Mouse (Mus musculus): ENCODE data around the gene Eme2. TPM values are rescaled to one million over a fixed set of nuclear protein-coding genes. Genes with fewer than 3 reads are reported as not detected.

Eme2 gene
- 10 to 100 TPM; 10.0 to 12.7 TPM for polyA plus RNA-seq (2012; fragmentation: generic; extraction: Trizol)

DNA sequence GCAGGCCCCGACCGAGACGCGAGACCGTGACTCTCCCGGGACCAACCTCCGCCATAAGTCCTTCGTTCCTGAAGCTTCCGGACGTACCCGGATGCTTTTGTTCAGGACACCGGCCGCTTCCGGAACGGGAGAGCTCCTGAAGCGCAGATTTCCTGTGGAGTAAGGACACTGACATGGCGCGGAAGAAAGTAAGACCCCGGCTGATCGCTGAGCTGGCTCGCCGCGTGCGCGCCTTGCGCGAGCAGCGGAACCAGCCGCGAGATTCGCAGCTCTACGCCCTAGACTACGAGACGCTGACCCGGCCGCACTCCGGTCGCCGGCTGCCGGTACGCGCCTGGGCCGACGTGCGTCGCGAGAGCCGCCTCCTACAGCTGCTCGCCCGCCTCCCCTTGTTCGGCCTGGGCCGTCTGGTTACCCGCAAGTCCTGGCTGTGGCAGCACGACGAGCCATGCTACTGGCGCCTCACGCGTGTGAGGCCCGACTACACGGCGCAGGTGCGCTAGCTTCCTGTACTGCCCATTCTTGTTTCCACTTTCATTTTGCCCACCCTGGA is at the start of gene Eme2, which contains the start of gene Mrps34:
Eme2 (minus strand) TSS at position 93 of the 553 bp plus-strand sequence.
Mrps34 (plus strand) TSS at position 122 of the 553 bp plus-strand sequence.

GRCm38 (mm10) chr17:24936259-24937237 is 41.7 kb upstream of the Eme2 start, which contains the start of gene Mapk8ip3:
Mapk8ip3 (minus strand) TSS chr17:24936977.

DNA sequence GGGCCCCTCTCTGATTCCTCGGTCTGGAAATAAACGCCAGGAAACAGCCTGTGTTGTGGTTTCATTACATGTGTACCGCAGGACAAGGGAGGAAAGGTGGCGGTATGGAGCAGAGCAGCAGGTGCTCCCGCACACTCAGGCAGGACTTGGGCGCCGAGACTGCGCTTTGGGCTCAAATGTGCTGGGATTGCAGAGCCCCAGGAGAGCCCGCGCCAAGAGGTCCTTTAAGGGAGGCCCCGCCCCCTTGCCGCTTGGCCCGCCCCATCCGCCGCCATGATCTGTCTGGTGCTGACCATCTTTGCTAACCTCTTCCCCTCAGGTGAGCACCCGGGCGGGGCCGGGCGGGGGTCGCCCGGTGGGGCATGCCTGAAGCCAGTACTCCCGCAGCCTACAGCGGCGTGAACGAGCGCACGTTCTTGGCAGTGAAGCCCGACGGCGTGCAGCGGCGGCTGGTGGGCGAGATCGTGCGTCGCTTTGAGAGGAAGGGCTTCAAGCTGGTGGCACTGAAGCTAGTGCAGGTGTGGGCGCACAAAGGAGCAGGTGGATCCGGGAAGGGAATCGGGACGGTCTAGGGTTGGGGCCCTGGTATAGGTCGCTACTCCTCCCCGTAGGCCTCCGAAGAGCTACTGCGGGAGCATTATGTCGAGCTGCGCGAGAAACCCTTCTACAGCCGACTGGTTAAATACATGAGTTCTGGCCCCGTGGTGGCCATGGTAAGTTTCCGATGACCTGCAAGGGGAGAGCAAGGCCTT is 1.5 kb upstream of the Eme2 start, which contains the start of gene Nme3:
Nme3 (plus strand) TSS at position 260 of the 752 bp plus-strand sequence.

DNA sequence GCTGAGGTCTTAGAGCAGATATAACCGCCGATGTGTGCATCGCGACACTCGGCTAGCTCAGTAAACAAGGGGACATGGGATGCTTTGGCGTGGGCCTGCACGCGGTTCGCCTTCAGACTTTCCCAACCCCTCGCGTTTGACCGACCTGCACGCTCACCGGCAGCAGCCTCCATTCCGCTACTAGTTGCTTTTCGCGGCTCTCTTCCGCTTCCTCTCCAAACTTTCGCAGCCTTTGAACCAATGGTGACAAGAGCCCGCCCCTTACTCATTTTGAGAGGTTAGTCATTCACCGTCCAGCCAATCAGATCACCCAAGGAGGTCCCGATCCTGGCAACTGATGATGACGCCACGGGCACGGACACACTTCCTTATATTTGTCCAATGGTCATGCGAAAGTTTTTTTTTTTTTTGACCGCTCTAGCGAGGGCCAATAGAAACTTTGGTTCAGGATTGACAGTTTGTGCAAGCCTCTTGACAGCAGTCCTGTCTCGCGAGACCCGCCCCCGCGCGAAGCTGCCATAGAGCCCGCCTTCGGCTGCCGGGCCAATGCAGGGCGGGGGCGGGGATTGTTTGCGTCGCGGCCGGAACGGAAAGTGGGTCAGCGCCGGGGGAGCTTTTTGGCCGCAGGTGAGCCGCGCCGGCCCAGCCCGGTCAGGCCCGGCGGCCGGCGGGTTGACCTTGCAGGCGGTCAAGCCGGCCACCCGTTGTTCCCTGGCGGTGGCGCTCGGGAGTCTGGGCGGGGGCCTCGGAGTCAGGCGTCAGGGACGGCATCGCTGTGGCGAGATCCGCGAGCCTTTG is 8.6 kb downstream of the Eme2 start, which contains the start of the genes Nubp2 and Spsb3:
Nubp2 (minus strand) TSS at position 216 of the 798 bp plus-strand sequence.
Spsb3 (plus strand) TSS at position 510 of the 798 bp plus-strand sequence.

GRCm38 (mm10) chr17:24865776-24866175 is 29.1 kb downstream of the Eme2 start, which contains the start of gene Igfals:
Igfals (plus strand) TSS chr17:24865997.

DNA sequence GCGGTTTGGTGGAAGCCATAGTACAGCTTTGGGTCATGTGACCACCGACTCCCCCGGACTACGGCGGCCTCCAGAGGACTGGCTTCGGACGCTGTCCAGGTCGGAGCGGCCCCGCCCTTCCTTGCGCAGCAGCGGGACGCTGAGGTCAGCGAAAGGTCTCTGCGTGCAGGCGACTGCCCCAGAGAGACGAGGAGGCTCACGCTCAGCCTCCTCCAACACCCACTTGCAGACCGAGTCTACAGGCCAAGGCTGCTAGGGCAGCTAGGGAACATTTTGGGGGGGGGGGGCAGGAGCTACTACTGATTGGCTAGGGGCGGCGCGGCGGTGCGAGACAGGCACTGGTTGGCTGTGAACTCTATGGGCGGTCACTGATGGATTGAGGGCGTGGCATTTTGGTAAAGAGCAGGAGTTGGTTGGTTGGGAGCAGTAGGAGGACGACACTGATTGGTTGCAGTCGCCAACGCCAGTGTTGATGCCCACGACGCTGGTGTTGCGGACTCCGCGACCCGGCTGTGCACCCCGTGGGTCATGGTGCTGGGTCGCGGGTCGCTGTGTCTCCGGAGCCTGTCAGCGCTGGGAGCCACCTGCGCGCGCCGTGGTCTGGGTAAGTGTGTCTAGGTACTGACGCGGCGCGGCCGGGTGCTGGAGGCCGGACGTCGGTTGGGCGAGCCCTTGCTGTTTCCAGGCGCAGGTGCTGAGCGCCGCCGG is 44.7 kb downstream of the Eme2 start, which contains the start of gene Fahd1:
Fahd1 (minus strand) TSS at position 300 of the 708 bp plus-strand sequence.

GRCm38 (mm10) chr17:24839842-24840241 is 55.0 kb downstream of the Eme2 start, which contains the start of gene Hagh:
Hagh (plus strand) TSS chr17:24840143.

Other genes starting within 250 kb of the Eme2 start
- 10 to 100 TPM in 1 of 2 experiments, 1 to 10 TPM in 1; 2.8 to 26.5 TPM for gene Slc9a3r2, start 244.8 kb downstream of the Eme2 start, polyA plus RNA-seq (2012; fragmentation: generic; extraction: Trizol)
- gene Npw, start 236.6 kb downstream of the Eme2 start, polyA plus RNA-seq (2012; fragmentation: generic; extraction: Trizol) = not detected
- 10 to 100 TPM; 14.9 to 24.2 TPM for gene Zfp598, start 225.4 kb downstream of the Eme2 start, polyA plus RNA-seq (2012; fragmentation: generic; extraction: Trizol)
- under 1 TPM; 0.14 to 0.27 TPM for gene Syngr3, start 205.1 kb downstream of the Eme2 start, polyA plus RNA-seq (2012; fragmentation: generic; extraction: Trizol)
- 10 to 100 TPM; 40.0 to 84.5 TPM for gene Gfer, start 198.9 kb downstream of the Eme2 start, polyA plus RNA-seq (2012; fragmentation: generic; extraction: Trizol)
- gene Noxo1, start 198.9 kb downstream of the Eme2 start, polyA plus RNA-seq (2012; fragmentation: generic; extraction: Trizol) = 1 to 10 TPM; 1.9 to 6.3 TPM
- gene Tbl3, start 187.4 kb downstream of the Eme2 start, polyA plus RNA-seq (2012; fragmentation: generic; extraction: Trizol) = 100 to 1,000 TPM in 1 of 2 experiments, 10 to 100 TPM in 1; 28.8 to 116 TPM
- gene Rnf151, start 177.0 kb downstream of the Eme2 start, polyA plus RNA-seq (2012; fragmentation: generic; extraction: Trizol) = 1 to 10 TPM; 2.0 to 2.2 TPM
- 100 to 1,000 TPM; 451 to 471 TPM for gene Rps2, start 177.0 kb downstream of the Eme2 start, polyA plus RNA-seq (2012; fragmentation: generic; extraction: Trizol)
- gene Ndufb10, start 170.6 kb downstream of the Eme2 start, polyA plus RNA-seq (2012; fragmentation: generic; extraction: Trizol) = 100 to 1,000 TPM; 438 to 576 TPM
- gene Rpl3l, start 167.3 kb downstream of the Eme2 start, polyA plus RNA-seq (2012; fragmentation: generic; extraction: Trizol) = not detected
- 100 to 1,000 TPM in 1 of 2 experiments, 10 to 100 TPM in 1; 99.5 to 155 TPM for gene Msrb1, start 158.4 kb downstream of the Eme2 start, polyA plus RNA-seq (2012; fragmentation: generic; extraction: Trizol)
- gene Hs3st6, start 142.1 kb downstream of the Eme2 start, polyA plus RNA-seq (2012; fragmentation: generic; extraction: Trizol) = under 1 TPM; 0.02 to 0.04 TPM
- not detected for gene Meiob, start 90.8 kb downstream of the Eme2 start, polyA plus RNA-seq (2012; fragmentation: generic; extraction: Trizol)
- gene Hagh, start 54.9 kb downstream of the Eme2 start, polyA plus RNA-seq (2012; fragmentation: generic; extraction: Trizol) = 10 to 100 TPM; 29.5 to 54.2 TPM
- gene Fahd1, start 44.7 kb downstream of the Eme2 start, polyA plus RNA-seq (2012; fragmentation: generic; extraction: Trizol) = 10 to 100 TPM in 1 of 2 experiments, 1 to 10 TPM in 1; 2.4 to 14.2 TPM
- gene Igfals, start 29.1 kb downstream of the Eme2 start, polyA plus RNA-seq (2012; fragmentation: generic; extraction: Trizol) = 1 to 10 TPM in 1 of 2 experiments, under 1 TPM in 1; 0.02 to 1.7 TPM
- 10 to 100 TPM; 52.2 to 83.5 TPM for gene Nubp2, start 8.7 kb downstream of the Eme2 start, polyA plus RNA-seq (2012; fragmentation: generic; extraction: Trizol)
- 10 to 100 TPM; 29.6 to 47.8 TPM for gene Spsb3, start 8.4 kb downstream of the Eme2 start, polyA plus RNA-seq (2012; fragmentation: generic; extraction: Trizol)
- gene Mrps34, start within 50 bp of the Eme2 start, polyA plus RNA-seq (2012; fragmentation: generic; extraction: Trizol) = 100 to 1,000 TPM; 126 to 185 TPM
- gene Nme3, start 1.4 kb upstream of the Eme2 start, polyA plus RNA-seq (2012; fragmentation: generic; extraction: Trizol) = 10 to 100 TPM; 23.3 to 53.3 TPM
- gene Mapk8ip3, start 41.9 kb upstream of the Eme2 start, polyA plus RNA-seq (2012; fragmentation: generic; extraction: Trizol) = 10 to 100 TPM in 1 of 2 experiments, 1 to 10 TPM in 1; 3.9 to 54.1 TPM
- 10 to 100 TPM; 19.4 to 33.6 TPM for gene Jpt2, start 65.6 kb upstream of the Eme2 start, polyA plus RNA-seq (2012; fragmentation: generic; extraction: Trizol)
- gene Cramp1l, start 120.7 kb upstream of the Eme2 start, polyA plus RNA-seq (2012; fragmentation: generic; extraction: Trizol) = 1 to 10 TPM in 1 of 2 experiments, under 1 TPM in 1; 0.59 to 5.7 TPM
- gene Ift140, start 121.0 kb upstream of the Eme2 start, polyA plus RNA-seq (2012; fragmentation: generic; extraction: Trizol) = 10 to 100 TPM in 1 of 2 experiments, 1 to 10 TPM in 1; 6.5 to 21.9 TPM
- gene Tmem204, start 188.5 kb upstream of the Eme2 start, polyA plus RNA-seq (2012; fragmentation: generic; extraction: Trizol) = under 1 TPM; 0.61 to 0.90 TPM
- 10 to 100 TPM; 20.3 to 26.2 TPM for gene Telo2, start 220.9 kb upstream of the Eme2 start, polyA plus RNA-seq (2012; fragmentation: generic; extraction: Trizol)
- gene Ptx4, start 225.7 kb upstream of the Eme2 start, polyA plus RNA-seq (2012; fragmentation: generic; extraction: Trizol) = not detected
- gene Clcn7, start 238.3 kb upstream of the Eme2 start, polyA plus RNA-seq (2012; fragmentation: generic; extraction: Trizol) = 10 to 100 TPM in 1 of 2 experiments, 1 to 10 TPM in 1; 8.8 to 22.3 TPM

All from C3H10T1/2 (cell line).